Mouse (Mus musculus) bone marrow macrophage, adult 2 months (primary cell): ENCODE results near the gene Gm20388.

ENCODE experiments used
- CTCF ChIP-seq: IDR thresholded peaks from 2 replicates; pipeline ENCODE4 v1.5.1; 2012; ENCODE audit warnings: low read depth, mild to moderate bottlenecking, low read length, moderate library complexity
- POLR2A ChIP-seq: IDR thresholded peaks from 2 replicates; pipeline ENCODE4 v1.6.1; 2012; ENCODE audit warnings: mild to moderate bottlenecking, low read depth, low read length, borderline replicate concordance

DNA sequence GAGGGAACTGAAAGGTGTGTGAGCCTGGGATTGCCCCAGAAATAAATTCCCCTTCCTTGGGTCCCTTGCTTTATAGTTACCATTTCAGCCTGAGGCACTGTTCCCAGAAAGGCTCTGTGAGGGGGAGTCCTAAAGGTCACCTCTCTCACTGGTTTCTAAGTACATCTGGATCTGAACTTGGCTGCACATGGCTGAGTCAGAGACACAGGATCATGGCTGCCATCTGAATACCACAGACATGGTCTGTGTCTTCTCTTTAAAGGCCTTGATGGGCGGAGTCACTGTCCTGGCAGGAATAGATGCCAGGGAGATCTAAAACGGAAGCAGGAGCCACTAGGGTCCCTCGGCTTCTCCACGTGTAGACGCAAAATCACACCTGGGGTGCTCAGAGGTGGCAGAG is 119.8 kb downstream of the Gm20388 start:
- TF ChIP-seq CTCF (no peak), POLR2A (no peak)
